Mouse (Mus musculus) embryonic facial prominence, embryonic 15.5 days (tissue): Measurements from ENCODE around the gene Klf12. TPM values are rescaled to one million over a fixed set of nuclear protein-coding genes. Genes with fewer than 3 reads are reported as not detected.

Source experiments
- ATAC-seq: fragments of 200-750 bp; cut with Nextera tagmentation; 2 replicates; pipeline ENCODE4 v1.8.0; 2017; ENCODE audit warnings: low read depth, moderate TSS enrichment; ENCODE audit not compliant: insufficient number of reproducible peaks, low FRiP score, low TSS enrichment
- H3K27ac ChIP-seq: fragments of 300-500 bp; sonication (generic); replicated peaks from 2 replicates; pipeline ENCODE4 v1.5.1; 2015; ENCODE audit warnings: mild to moderate bottlenecking, inconsistent platforms
- H3K27me3 ChIP-seq: fragments of 300-500 bp; sonication (generic); 2 replicates; pipeline ENCODE4 v1.6.1; 2015; ENCODE audit warnings: inconsistent platforms
- H3K36me3 ChIP-seq: fragments of 300-500 bp; sonication (generic); 2 replicates; pipeline ENCODE4 v1.6.1; 2015; ENCODE audit warnings: mild to moderate bottlenecking, inconsistent platforms
- H3K4me1 ChIP-seq: fragments of 300-500 bp; sonication (generic); 2 replicates; pipeline ENCODE4 v1.6.1; 2015; ENCODE audit warnings: inconsistent platforms
- H3K4me2 ChIP-seq: fragments of 300-500 bp; sonication (generic); replicated peaks from 2 replicates; pipeline ENCODE4 v1.6.1; 2015; ENCODE audit warnings: mild to moderate bottlenecking, inconsistent platforms
- H3K4me3 ChIP-seq: fragments of 300-500 bp; sonication (generic); replicated peaks from 2 replicates; pipeline ENCODE4 v1.5.1; 2015; ENCODE audit warnings: mild to moderate bottlenecking, inconsistent platforms
- H3K9ac ChIP-seq: fragments of 300-500 bp; sonication (generic); 2 replicates; pipeline ENCODE4 v1.6.1; 2015; ENCODE audit warnings: inconsistent platforms
- H3K9me3 ChIP-seq: fragments of 300-500 bp; sonication (generic); replicated peaks from 2 replicates; pipeline ENCODE4 v1.6.1; 2016; ENCODE audit warnings: inconsistent platforms
- WGBS: fragments of 180-500 bp; shearing (Covaris S2); methylation state at CpG from one replicate; pipeline ENCODE4 v1.1.7; 2015; 5-methylcytosine and 5-hydroxymethylcytosine counted together
- polyA plus RNA-seq: library from polyadenylated mRNA; unstranded; fragments of >200 nt; fragmentation: Nextera tagmentation; extraction: Ambion mirVana; gene quantifications from 2 replicates; pipeline ENCODE4 v1.2.1, GENCODE M21; 2015

Klf12 gene
- polyA plus RNA-seq, 1 experiment from 2014 or later: 25.6 TPM

- no peak overlapping the region for H3K4me2 ChIP-seq
- no peak for ATAC-seq
- no peaks in the 10 kb centered on the region for H3K9me3 ChIP-seq
- no peak overlapping the region for H3K27ac ChIP-seq
- no peaks in the 10 kb centered on the region for H3K27me3 ChIP-seq
- WGBS: 71% methylated on average over 17 of the region's 17 CpGs
- H3K36me3 ChIP-seq: no peaks in the 10 kb centered on the region
- no peak overlapping the region for H3K9ac ChIP-seq
- peaks cover 10% of the 10 kb centered on the region for H3K4me1 ChIP-seq
- no peak overlapping the region for H3K4me3 ChIP-seq
Measured at GRCm38 (mm10) chr14:99944221-99945108, 340.0 kb downstream of the Klf12 start.

GRCm38 (mm10) chr14:99943156-99943555 lies 341.3 kb downstream of the Klf12 start:
- ATAC-seq: peak; percentile 72
- H3K9ac ChIP-seq: no peak overlapping the region
- no peaks in the 10 kb centered on the region for H3K36me3 ChIP-seq
- H3K27ac ChIP-seq: 0 out of 2 replicates have a peak overlapping the region, but pooled peaks have one; percentile 9
- no peaks in the 10 kb centered on the region for H3K27me3 ChIP-seq
- H3K9me3 ChIP-seq: no peaks in the 10 kb centered on the region
- WGBS: 10% methylated on average over 8 of the region's 8 CpGs
- H3K4me3 ChIP-seq: no peak overlapping the region
- H3K4me2 ChIP-seq: peak overlapping the region; percentile 6; the same call in 1 of the 2 replicates
- H3K4me1 ChIP-seq: peaks cover 10% of the 10 kb centered on the region

GRCm38 (mm10) chr14:99933456-99933855 lies 351.0 kb downstream of the Klf12 start:
- Histone ChIP-seq H3K9ac (no peak overlapping the region), H3K36me3 (no peaks in the 10 kb centered on the region; the same call in 1 of the 2 replicates), H3K9me3 (no peaks in the 10 kb centered on the region), H3K4me2 (no peak overlapping the region), H3K4me1 (no peaks in the 10 kb centered on the region), H3K27ac (no peak overlapping the region), H3K4me3 (no peak overlapping the region), H3K27me3 (no peaks in the 10 kb centered on the region)
- no peak for ATAC-seq
- WGBS: 81% methylated on average over 5 of the region's 5 CpGs

GRCm38 (mm10) chr14:99931879-99932278 lies 352.6 kb downstream of the Klf12 start:
- Histone ChIP-seq H3K9me3 (no peaks in the 10 kb centered on the region), H3K4me2 (no peak overlapping the region), H3K4me3 (no peak overlapping the region), H3K27me3 (no peaks in the 10 kb centered on the region), H3K27ac (no peak overlapping the region), H3K9ac (no peak overlapping the region), H3K36me3 (no peaks in the 10 kb centered on the region; the same call in 1 of the 2 replicates), H3K4me1 (no peaks in the 10 kb centered on the region)
- 10% methylated on average over 4 of the region's 4 CpGs for WGBS
- no peak for ATAC-seq

- H3K9me3 ChIP-seq: no peaks in the 10 kb centered on the region
- H3K36me3 ChIP-seq: no peaks in the 10 kb centered on the region
- no peak overlapping the region for H3K4me2 ChIP-seq
- ATAC-seq: no peak
- no peak overlapping the region for H3K27ac ChIP-seq
- 47% methylated on average over 3 of the region's 3 CpGs for WGBS
- H3K9ac ChIP-seq: no peak overlapping the region
- H3K27me3 ChIP-seq: no peaks in the 10 kb centered on the region
- no peaks in the 10 kb centered on the region for H3K4me1 ChIP-seq
- H3K4me3 ChIP-seq: no peak overlapping the region
Measured at GRCm38 (mm10) chr14:99911912-99912311, 372.6 kb downstream of the Klf12 start.

- WGBS: 62% methylated on average over 5 of the region's 5 CpGs
- no peak overlapping the region for H3K9ac ChIP-seq
- H3K27ac ChIP-seq: no peak overlapping the region
Measured at GRCm38 (mm10) chr14:99910876-99911275, 373.6 kb downstream of the Klf12 start.

GRCm38 (mm10) chr14:99900902-99901301 lies 383.6 kb downstream of the Klf12 start:
- no peak for ATAC-seq
- H3K27me3 ChIP-seq: no peaks in the 10 kb centered on the region
- no peak overlapping the region for H3K4me2 ChIP-seq
- no peaks in the 10 kb centered on the region for H3K4me1 ChIP-seq
- H3K4me3 ChIP-seq: no peak overlapping the region
- peak overlapping the region; percentile 63; the same call in 1 of the 2 replicates for H3K27ac ChIP-seq
- H3K9ac ChIP-seq: no peak overlapping the region
- 81% methylated on average over 3 of the region's 3 CpGs for WGBS
- H3K9me3 ChIP-seq: no peaks in the 10 kb centered on the region
- H3K36me3 ChIP-seq: no peaks in the 10 kb centered on the region

More at GRCm38 (mm10) chr14:99910876-99911275, 373.6 kb downstream of the Klf12 start:
- Histone ChIP-seq H3K36me3 (no peaks in the 10 kb centered on the region), H3K27me3 (no peaks in the 10 kb centered on the region), H3K4me3 (no peak overlapping the region), H3K4me2 (no peak overlapping the region), H3K9me3 (no peaks in the 10 kb centered on the region), H3K4me1 (no peaks in the 10 kb centered on the region; the same call in 1 of the 2 replicates)
- ATAC-seq: no peak

GRCm38 (mm10) chr14:99898861-99899260 lies 385.6 kb downstream of the Klf12 start:
- Histone ChIP-seq H3K27ac (no peak overlapping the region), H3K4me2 (no peak overlapping the region), H3K9ac (no peak overlapping the region), H3K36me3 (no peaks in the 10 kb centered on the region), H3K4me1 (no peaks in the 10 kb centered on the region), H3K9me3 (no peaks in the 10 kb centered on the region), H3K4me3 (no peak overlapping the region), H3K27me3 (no peaks in the 10 kb centered on the region)
- WGBS: 62% methylated on average over 3 of the region's 3 CpGs
- no peak for ATAC-seq

- H3K27me3 ChIP-seq: no peaks in the 10 kb centered on the region
- no peaks in the 10 kb centered on the region for H3K9me3 ChIP-seq
- no peak overlapping the region for H3K27ac ChIP-seq
- ATAC-seq: peak; percentile 73; the same call in 1 of the 2 replicates
- no peaks in the 10 kb centered on the region for H3K4me1 ChIP-seq
- H3K36me3 ChIP-seq: no peaks in the 10 kb centered on the region
- WGBS: 14% methylated on average over 7 of the region's 7 CpGs
- H3K4me3 ChIP-seq: no peak overlapping the region
- H3K9ac ChIP-seq: no peak overlapping the region
- no peak overlapping the region for H3K4me2 ChIP-seq
Measured at GRCm38 (mm10) chr14:99894708-99895383, 389.6 kb downstream of the Klf12 start.

GRCm38 (mm10) chr14:99894062-99894461 lies 390.4 kb downstream of the Klf12 start:
- 0 out of 2 replicates have a peak, but pooled peaks have one; percentile 45 for ATAC-seq
- H3K27me3 ChIP-seq: no peaks in the 10 kb centered on the region
- H3K4me3 ChIP-seq: no peak overlapping the region
- no peak overlapping the region for H3K4me2 ChIP-seq
- H3K27ac ChIP-seq: no peak overlapping the region
- H3K9me3 ChIP-seq: no peaks in the 10 kb centered on the region
- 40% methylated on average over 14 of the region's 14 CpGs for WGBS
- no peaks in the 10 kb centered on the region for H3K4me1 ChIP-seq
- no peaks in the 10 kb centered on the region for H3K36me3 ChIP-seq
- no peak overlapping the region for H3K9ac ChIP-seq

- no peak for ATAC-seq
- no peak overlapping the region for H3K4me2 ChIP-seq
- WGBS: 82% methylated on average over 2 of the region's 2 CpGs
- no peak overlapping the region for H3K4me3 ChIP-seq
- no peak overlapping the region for H3K9ac ChIP-seq
- no peak overlapping the region for H3K27ac ChIP-seq
- no peaks in the 10 kb centered on the region for H3K9me3 ChIP-seq
- no peaks in the 10 kb centered on the region for H3K36me3 ChIP-seq
- no peaks in the 10 kb centered on the region for H3K27me3 ChIP-seq
- no peaks in the 10 kb centered on the region for H3K4me1 ChIP-seq
Measured at GRCm38 (mm10) chr14:99886503-99886902, 398.0 kb downstream of the Klf12 start.
